Mouse (Mus musculus): ENCODE data around the gene Tle4.

- TF ChIP-seq CTCF (conservative IDR thresholded peaks at IDR 0.05; ENCODE audit: insufficient read depth, insufficient read length, low read depth, low read length) = no peak
- TF ChIP-seq POLR2A (IDR thresholded peaks at IDR 0.05; ENCODE audit: low read depth, low read length) = no peak
Measured at GRCm38 (mm10) chr19:14588221-14589123, 9.4 kb downstream of the Tle4 start.

Measured in kidney, adult 2 months (tissue).